Mouse (Mus musculus) hindbrain, embryonic 14.5 days (tissue): ENCODE data around the gene Aspa. TPM values are rescaled to one million over a fixed set of nuclear protein-coding genes. Genes with fewer than 3 reads are reported as not detected.

ENCODE experiments used
- ATAC-seq: fragments of 200-750 bp; cut with Nextera tagmentation; 2 replicates; pipeline ENCODE4 v1.8.0; 2017; ENCODE audit warnings: moderate number of reproducible peaks, mild to moderate bottlenecking, moderate TSS enrichment, moderate library complexity; ENCODE audit not compliant: low FRiP score
- DNase-seq: peaks from one replicate; pipeline ENCODE4 v3.0.0-alpha.2; 2015; ENCODE audit warnings: low spot score
- H3K27ac ChIP-seq: fragments of 300-500 bp; sonication (generic); 2 replicates; pipeline ENCODE4 v1.5.1; 2014; ENCODE audit warnings: mild to moderate bottlenecking, moderate library complexity
- H3K27me3 ChIP-seq: fragments of 300-500 bp; sonication (generic); 2 replicates; pipeline ENCODE4 v1.6.1; 2014; ENCODE audit warnings: mild to moderate bottlenecking, low read length, mixed read lengths; ENCODE audit not compliant: control insufficient read depth, insufficient read depth
- H3K36me3 ChIP-seq: fragments of 300-500 bp; sonication (generic); replicated peaks from 2 replicates; pipeline ENCODE4 v1.6.1; 2014; ENCODE audit not compliant: control insufficient read depth, insufficient read depth
- H3K4me1 ChIP-seq: fragments of 300-500 bp; sonication (generic); replicated peaks from 2 replicates; pipeline ENCODE4 v1.6.1; 2014; ENCODE audit warnings: antibody characterized with exemption, low read length, mixed read lengths; ENCODE audit not compliant: control insufficient read depth, insufficient read depth
- H3K4me2 ChIP-seq: fragments of 300-500 bp; sonication (generic); replicated peaks from 2 replicates; pipeline ENCODE4 v1.6.1; 2014; ENCODE audit warnings: mild to moderate bottlenecking, moderate library complexity
- H3K4me3 ChIP-seq: fragments of 300-500 bp; sonication (generic); replicated peaks from 2 replicates; pipeline ENCODE4 v1.5.1; 2014; ENCODE audit warnings: mild to moderate bottlenecking, low read length
- H3K9ac ChIP-seq: fragments of 300-500 bp; sonication (generic); 2 replicates; pipeline ENCODE4 v1.6.1; 2014
- H3K9me3 ChIP-seq: fragments of 300-500 bp; sonication (generic); 2 replicates; pipeline ENCODE4 v1.6.1; 2016; ENCODE audit warnings: low read length; ENCODE audit not compliant: control insufficient read depth
- WGBS: fragments of 180-500 bp; shearing (Covaris S2); extraction: QIAGEN DNeasy Blood & Tissue Kit; methylation state at CpG from one replicate; pipeline ENCODE4 v1.1.7; 2014; 5-methylcytosine and 5-hydroxymethylcytosine counted together
- polyA plus RNA-seq: library from polyadenylated mRNA; unstranded; fragments of >200 nt; fragmentation: Nextera tagmentation; extraction: Ambion mirVana; gene quantifications from 2 replicates; pipeline ENCODE4 v1.2.1, GENCODE M21; 2014

Gene Aspa
- polyA plus RNA-seq, 1 experiment from 2014 or later: 2.8 TPM

GRCm38 (mm10) chr11:73267267-73267666, 62.1 kb downstream of the Aspa start, which contains the start of gene Trpv3:
Trpv3 (plus strand) TSS chr11:73267388.
- no peak within 1 kb of the TSS for H3K27ac ChIP-seq
- no peaks in the 10 kb centered on the region for H3K9me3 ChIP-seq
- H3K4me1 ChIP-seq: no peaks in the 10 kb centered on the region
- no peak for ATAC-seq
- H3K27me3 ChIP-seq: no peaks in the 10 kb centered on the region
- 92% methylated on average over 7 of the region's 7 CpGs for WGBS
- H3K4me2 ChIP-seq: no peak within 1 kb of the TSS
- no peak within 1 kb of the TSS for H3K9ac ChIP-seq
- no peak within 1 kb of the TSS for H3K4me3 ChIP-seq
- DNase-seq: no peak
- H3K36me3 ChIP-seq: no peaks in the 10 kb centered on the region

- Histone ChIP-seq H3K4me2 (no peak overlapping the region), H3K27ac (no peak overlapping the region), H3K36me3 (no peaks in the 10 kb centered on the region), H3K9ac (no peak overlapping the region), H3K27me3 (no peaks in the 10 kb centered on the region), H3K4me1 (no peaks in the 10 kb centered on the region), H3K4me3 (no peak overlapping the region), H3K9me3 (no peaks in the 10 kb centered on the region)
- 79% methylated on average over 1 of the region's 1 CpGs for WGBS
- DNase-seq (no peak), ATAC-seq (no peak)
Observed at GRCm38 (mm10) chr11:73261385-73261784, 68.0 kb downstream of the Aspa start.

DNA sequence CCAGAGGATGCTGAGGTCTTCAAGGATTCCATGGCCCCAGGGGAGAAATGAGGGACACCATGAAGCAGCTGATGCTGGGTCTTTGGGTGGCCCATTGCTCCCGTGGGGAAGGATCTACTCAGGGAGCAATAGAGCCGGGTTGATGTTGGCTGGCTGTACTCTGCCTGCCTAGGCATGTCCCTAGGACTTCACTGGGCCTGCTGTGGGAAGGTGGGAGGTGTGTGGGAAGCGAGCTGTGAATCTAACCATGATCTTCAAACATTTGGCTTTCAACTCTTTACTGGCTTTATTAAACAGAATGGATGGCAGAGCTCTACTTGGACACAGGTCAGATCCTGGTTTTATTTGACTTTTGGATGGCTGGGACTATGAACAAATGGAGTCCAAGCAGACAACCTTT, 68.9 kb downstream of the Aspa start:
- no peak overlapping the region for H3K27ac ChIP-seq
- H3K36me3 ChIP-seq: no peaks in the 10 kb centered on the region
- H3K27me3 ChIP-seq: no peaks in the 10 kb centered on the region
- H3K4me2 ChIP-seq: no peak overlapping the region
- H3K9ac ChIP-seq: no peak overlapping the region
- no peaks in the 10 kb centered on the region for H3K4me1 ChIP-seq
- no peak for ATAC-seq
- no peaks in the 10 kb centered on the region for H3K9me3 ChIP-seq
- H3K4me3 ChIP-seq: no peak overlapping the region
- WGBS: 83% methylated on average over 3 of the region's 3 CpGs
- DNase-seq: no peak

DNA sequence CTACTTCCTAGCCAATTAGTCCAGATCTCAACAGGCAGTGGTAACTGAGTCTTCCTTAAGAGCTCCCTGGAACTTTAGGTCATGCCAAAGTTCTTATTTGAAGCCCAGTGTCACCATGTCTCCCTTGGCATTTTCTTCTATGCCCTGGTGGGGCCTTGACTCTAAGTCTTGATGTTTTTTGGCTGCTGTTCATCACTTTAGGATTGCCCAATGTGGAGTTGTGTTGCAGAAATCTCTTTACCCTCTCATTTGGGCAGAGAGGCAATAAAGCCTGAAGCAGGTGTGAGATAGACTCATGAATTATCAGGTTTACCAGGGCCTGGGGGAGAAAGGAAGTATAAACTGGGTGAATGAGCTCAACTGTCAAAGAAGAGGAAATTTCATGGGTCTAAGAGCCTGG, 70.7 kb downstream of the Aspa start:
- Histone ChIP-seq H3K4me2 (no peak overlapping the region), H3K27ac (no peak overlapping the region), H3K9ac (no peak overlapping the region), H3K27me3 (no peaks in the 10 kb centered on the region), H3K36me3 (no peaks in the 10 kb centered on the region), H3K4me1 (no peaks in the 10 kb centered on the region), H3K4me3 (no peak overlapping the region), H3K9me3 (no peaks in the 10 kb centered on the region)
- DNase-seq (no peak), ATAC-seq (no peak)

- no peak for ATAC-seq
- WGBS: 76% methylated on average over 4 of the region's 4 CpGs
- no peak for DNase-seq
Observed at GRCm38 (mm10) chr11:73257362-73257945, 71.9 kb downstream of the Aspa start.

More at GRCm38 (mm10) chr11:73257362-73257945, 71.9 kb downstream of the Aspa start:
- Histone ChIP-seq H3K27ac (no peak overlapping the region), H3K4me2 (no peak overlapping the region), H3K4me3 (no peak overlapping the region), H3K27me3 (no peaks in the 10 kb centered on the region), H3K9me3 (no peaks in the 10 kb centered on the region), H3K36me3 (no peaks in the 10 kb centered on the region), H3K4me1 (no peaks in the 10 kb centered on the region), H3K9ac (no peak overlapping the region)

Other genes with a start within 250 kb of the Aspa start
- 0.25 and 0.32 TPM in 2 replicates for gene Itgae, start 239.0 kb downstream of the Aspa start, polyA plus RNA-seq
- 2.4 and 3.2 TPM in 2 replicates for gene Haspin, start 191.3 kb downstream of the Aspa start, polyA plus RNA-seq
- gene P2rx5, start 169.2 kb downstream of the Aspa start, polyA plus RNA-seq: 0.33 and 1.0 TPM in 2 replicates
- 148 and 152 TPM in 2 replicates for gene Emc6, start 152.6 kb downstream of the Aspa start, polyA plus RNA-seq
- gene Tax1bp3, start 152.5 kb downstream of the Aspa start, polyA plus RNA-seq: 121 and 132 TPM in 2 replicates
- 17.6 and 17.7 TPM in 2 replicates for gene Ctns, start 130.6 kb downstream of the Aspa start, polyA plus RNA-seq
- gene Shpk, start 130.1 kb downstream of the Aspa start, polyA plus RNA-seq: 1.6 and 2.5 TPM in 2 replicates
- gene Trpv1, start 95.3 kb downstream of the Aspa start, polyA plus RNA-seq: 0.16 and 0.29 TPM in 2 replicates
- gene Trpv3, start 62.2 kb downstream of the Aspa start, polyA plus RNA-seq: 0.27 and 0.32 TPM in 2 replicates
- not detected in 2 replicates for gene Gm49340, start 145 bp upstream of the Aspa start, polyA plus RNA-seq
- not detected in 2 replicates for gene Spata22, start 145 bp upstream of the Aspa start, polyA plus RNA-seq
- not detected in 2 replicates for gene Olfr20, start 21.2 kb upstream of the Aspa start, polyA plus RNA-seq
- gene Olfr376, start 41.6 kb upstream of the Aspa start, polyA plus RNA-seq: not detected in 2 replicates
- gene Olfr1, start 70.0 kb upstream of the Aspa start, polyA plus RNA-seq: not detected in 2 replicates
- not detected in 2 replicates for gene Olfr378, start 98.9 kb upstream of the Aspa start, polyA plus RNA-seq
- gene Olfr380, start 127.9 kb upstream of the Aspa start, polyA plus RNA-seq: not detected in 2 replicates
- gene Olfr381, start 162.0 kb upstream of the Aspa start, polyA plus RNA-seq: not detected in 2 replicates
- gene Olfr382, start 187.6 kb upstream of the Aspa start, polyA plus RNA-seq: not detected in 2 replicates